Mouse (Mus musculus) hindbrain, embryonic 13.5 days (tissue): ENCODE results near the gene Igsf11. TPM values are rescaled to one million over a fixed set of nuclear protein-coding genes. Genes with fewer than 3 reads are reported as not detected.

ENCODE experiments used
- ATAC-seq: fragments of 200-750 bp; cut with Nextera tagmentation; 2 replicates; pipeline ENCODE4 v1.8.0; 2017; ENCODE audit warnings: moderate TSS enrichment; ENCODE audit not compliant: low FRiP score
- H3K27ac ChIP-seq: fragments of 300-500 bp; sonication (generic); 2 replicates; pipeline ENCODE4 v1.5.1; 2015; ENCODE audit warnings: inconsistent platforms, mild to moderate bottlenecking, moderate library complexity
- H3K27me3 ChIP-seq: fragments of 300-500 bp; sonication (generic); 2 replicates; pipeline ENCODE4 v1.6.1; 2015; ENCODE audit warnings: mild to moderate bottlenecking, inconsistent platforms
- H3K36me3 ChIP-seq: fragments of 300-500 bp; sonication (generic); 2 replicates; pipeline ENCODE4 v1.6.1; 2015; ENCODE audit warnings: mild to moderate bottlenecking, inconsistent platforms
- H3K4me1 ChIP-seq: fragments of 300-500 bp; sonication (generic); replicated peaks from 2 replicates; pipeline ENCODE4 v1.6.1; 2015; ENCODE audit warnings: inconsistent platforms
- H3K4me2 ChIP-seq: fragments of 300-500 bp; sonication (generic); 2 replicates; pipeline ENCODE4 v1.6.1; 2015; ENCODE audit warnings: inconsistent platforms, mild to moderate bottlenecking, moderate library complexity
- H3K4me3 ChIP-seq: fragments of 300-500 bp; sonication (generic); 2 replicates; pipeline ENCODE4 v1.5.1; 2015; ENCODE audit warnings: mild to moderate bottlenecking, inconsistent platforms
- H3K9ac ChIP-seq: fragments of 300-500 bp; sonication (generic); 2 replicates; pipeline ENCODE4 v1.6.1; 2015; ENCODE audit warnings: mild to moderate bottlenecking, inconsistent platforms
- H3K9me3 ChIP-seq: fragments of 300-500 bp; sonication (generic); 2 replicates; pipeline ENCODE4 v1.6.1; 2016; ENCODE audit warnings: inconsistent platforms
- WGBS: fragments of 180-500 bp; shearing (Covaris S2); methylation state at CpG from one replicate; pipeline ENCODE4 v1.1.7; 2015; 5-methylcytosine and 5-hydroxymethylcytosine counted together
- polyA plus RNA-seq: library from polyadenylated mRNA; unstranded; fragments of >200 nt; fragmentation: Nextera tagmentation; extraction: Ambion mirVana; gene quantifications from 2 replicates; pipeline ENCODE4 v1.2.1, GENCODE M21; 2015

Igsf11 gene
- polyA plus RNA-seq, 1 experiment from 2014 or later: 4.5 TPM

GRCm38 (mm10) chr16:38943706-38944550 lies 51.5 kb downstream of the Igsf11 start:
- Histone ChIP-seq H3K4me2 (no peak overlapping the region), H3K27me3 (no peaks in the 10 kb centered on the region), H3K9ac (0 out of 2 replicates have a peak overlapping the region, but pooled peaks have one; percentile 39), H3K27ac (peak overlapping the region; percentile 48; the same call in 1 of the 2 replicates), H3K36me3 (no peaks in the 10 kb centered on the region), H3K9me3 (no peaks in the 10 kb centered on the region), H3K4me1 (peaks cover 59% of the 10 kb centered on the region), H3K4me3 (no peak overlapping the region)
- no peak for ATAC-seq
- WGBS: 34% methylated on average over 5 of the region's 5 CpGs

DNA sequence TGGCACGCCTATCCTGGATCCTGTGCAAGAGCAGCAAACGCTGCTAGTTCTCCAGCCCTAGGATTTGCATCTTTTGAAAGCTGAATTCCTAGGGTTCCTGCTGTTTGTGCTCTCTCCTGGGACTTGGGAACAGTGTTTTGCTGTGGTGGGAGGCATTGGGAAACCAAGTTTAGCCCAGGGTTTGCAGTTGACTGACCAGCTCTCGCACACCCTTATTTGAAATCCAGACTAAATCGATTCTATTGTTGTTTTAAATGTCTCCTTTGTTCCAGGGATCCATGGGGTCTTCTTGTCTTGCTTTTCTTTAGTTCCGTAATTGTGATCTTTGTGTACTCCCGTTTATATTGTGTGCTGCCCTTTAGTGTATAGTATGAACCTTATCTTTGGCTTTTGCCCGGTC lies 52.6 kb downstream of the Igsf11 start:
- Histone ChIP-seq H3K4me1 (peaks cover 55% of the 10 kb centered on the region), H3K4me2 (0 out of 2 replicates have a peak overlapping the region, but pooled peaks have one; percentile 6), H3K27ac (peak overlapping the region; percentile 67), H3K9ac (no peak overlapping the region), H3K27me3 (no peaks in the 10 kb centered on the region), H3K4me3 (no peak overlapping the region), H3K36me3 (no peaks in the 10 kb centered on the region), H3K9me3 (no peaks in the 10 kb centered on the region)
- 27% methylated on average over 7 of the region's 7 CpGs for WGBS
- ATAC-seq: no peak

- H3K27ac ChIP-seq: peak overlapping the region; percentile 67
- peaks cover 51% of the 10 kb centered on the region for H3K4me1 ChIP-seq
- H3K9me3 ChIP-seq: no peaks in the 10 kb centered on the region
- 0 out of 2 replicates have a peak overlapping the region, but pooled peaks have one; percentile 6 for H3K4me2 ChIP-seq
- H3K27me3 ChIP-seq: no peaks in the 10 kb centered on the region
- H3K36me3 ChIP-seq: no peaks in the 10 kb centered on the region
- H3K9ac ChIP-seq: no peak overlapping the region
- ATAC-seq: 0 out of 2 replicates have a peak, but pooled peaks have one; percentile 8
- 41% methylated on average over 10 of the region's 10 CpGs for WGBS
- no peak overlapping the region for H3K4me3 ChIP-seq
Observed at GRCm38 (mm10) chr16:38945581-38945981, 53.1 kb downstream of the Igsf11 start.

GRCm38 (mm10) chr16:38946453-38946852 lies 54.0 kb downstream of the Igsf11 start:
- Histone ChIP-seq H3K27me3 (no peaks in the 10 kb centered on the region), H3K4me2 (no peak overlapping the region), H3K9ac (no peak overlapping the region), H3K9me3 (no peaks in the 10 kb centered on the region), H3K36me3 (no peaks in the 10 kb centered on the region), H3K27ac (peak overlapping the region; percentile 40; the same call in 1 of the 2 replicates), H3K4me3 (no peak overlapping the region), H3K4me1 (peaks cover 50% of the 10 kb centered on the region)
- 0 out of 2 replicates have a peak, but pooled peaks have one; percentile 17 for ATAC-seq
- WGBS: 37% methylated on average over 7 of the region's 7 CpGs

- peak; percentile 67; the same call in 1 of the 2 replicates for ATAC-seq
- Histone ChIP-seq H3K27ac (peak overlapping the region; percentile 55; the same call in 1 of the 2 replicates), H3K9me3 (no peaks in the 10 kb centered on the region), H3K4me1 (peaks cover 50% of the 10 kb centered on the region), H3K27me3 (no peaks in the 10 kb centered on the region), H3K36me3 (no peaks in the 10 kb centered on the region), H3K4me3 (no peak overlapping the region), H3K9ac (no peak overlapping the region), H3K4me2 (no peak overlapping the region)
- 33% methylated on average over 7 of the region's 7 CpGs for WGBS
Observed at GRCm38 (mm10) chr16:38947141-38947879, 54.8 kb downstream of the Igsf11 start.

- Histone ChIP-seq H3K36me3 (no peaks in the 10 kb centered on the region), H3K4me3 (no peak overlapping the region), H3K27me3 (no peaks in the 10 kb centered on the region), H3K9me3 (no peaks in the 10 kb centered on the region), H3K4me2 (no peak overlapping the region), H3K27ac (no peak overlapping the region), H3K4me1 (peaks cover 47% of the 10 kb centered on the region), H3K9ac (no peak overlapping the region)
- 34% methylated on average over 5 of the region's 5 CpGs for WGBS
- ATAC-seq: no peak
Observed at GRCm38 (mm10) chr16:38948441-38948840, 56.0 kb downstream of the Igsf11 start.

DNA sequence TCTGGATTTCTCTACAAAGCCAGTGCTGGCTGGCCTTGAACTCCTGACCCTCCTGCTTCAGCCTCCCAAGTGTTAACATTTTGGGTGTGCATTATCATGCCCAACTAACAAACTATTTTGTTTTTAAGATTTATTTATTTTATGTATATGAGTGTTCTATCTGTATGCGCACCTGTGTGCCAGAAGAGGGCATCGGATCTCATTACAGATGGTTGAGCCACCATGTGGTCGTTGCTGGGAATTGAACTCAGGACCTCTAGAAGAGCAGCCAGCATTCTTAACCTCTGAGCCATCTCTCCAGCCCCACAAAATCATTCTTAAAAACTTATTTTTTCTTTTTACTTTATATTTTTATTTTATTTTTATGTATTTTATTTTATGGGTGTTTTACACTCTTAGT lies 60.4 kb downstream of the Igsf11 start:
- H3K27me3 ChIP-seq: no peaks in the 10 kb centered on the region
- no peak overlapping the region for H3K9ac ChIP-seq
- no peak for ATAC-seq
- no peaks in the 10 kb centered on the region for H3K9me3 ChIP-seq
- WGBS: 93% methylated on average over 3 of the region's 3 CpGs
- H3K27ac ChIP-seq: no peak overlapping the region
- H3K36me3 ChIP-seq: no peaks in the 10 kb centered on the region
- no peak overlapping the region for H3K4me3 ChIP-seq
- H3K4me1 ChIP-seq: peaks cover 16% of the 10 kb centered on the region
- no peak overlapping the region for H3K4me2 ChIP-seq

DNA sequence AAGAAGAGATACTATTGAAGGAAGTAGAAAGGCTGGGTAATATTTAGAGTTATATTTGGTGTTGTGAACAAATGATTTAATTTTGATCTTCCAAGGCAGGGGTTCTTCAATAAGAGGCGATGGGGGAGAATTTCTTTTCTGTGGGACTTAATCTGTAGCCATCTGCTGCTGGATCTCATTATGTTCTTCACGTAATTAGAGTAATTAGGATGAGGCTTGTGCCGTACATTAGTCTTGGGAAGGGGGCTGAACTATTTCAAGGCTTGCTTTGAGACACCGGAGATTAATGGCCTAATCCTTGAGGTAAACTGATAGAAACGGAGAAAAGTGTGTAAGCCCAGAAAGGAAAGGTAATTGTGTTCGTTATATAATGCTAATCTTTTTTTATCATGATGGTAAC lies 61.4 kb downstream of the Igsf11 start:
- Histone ChIP-seq H3K27me3 (no peaks in the 10 kb centered on the region), H3K4me1 (peaks cover 16% of the 10 kb centered on the region), H3K36me3 (no peaks in the 10 kb centered on the region), H3K4me2 (no peak overlapping the region), H3K9ac (no peak overlapping the region), H3K9me3 (no peaks in the 10 kb centered on the region), H3K4me3 (no peak overlapping the region), H3K27ac (no peak overlapping the region)
- ATAC-seq: no peak
- WGBS: 57% methylated on average over 6 of the region's 6 CpGs

DNA sequence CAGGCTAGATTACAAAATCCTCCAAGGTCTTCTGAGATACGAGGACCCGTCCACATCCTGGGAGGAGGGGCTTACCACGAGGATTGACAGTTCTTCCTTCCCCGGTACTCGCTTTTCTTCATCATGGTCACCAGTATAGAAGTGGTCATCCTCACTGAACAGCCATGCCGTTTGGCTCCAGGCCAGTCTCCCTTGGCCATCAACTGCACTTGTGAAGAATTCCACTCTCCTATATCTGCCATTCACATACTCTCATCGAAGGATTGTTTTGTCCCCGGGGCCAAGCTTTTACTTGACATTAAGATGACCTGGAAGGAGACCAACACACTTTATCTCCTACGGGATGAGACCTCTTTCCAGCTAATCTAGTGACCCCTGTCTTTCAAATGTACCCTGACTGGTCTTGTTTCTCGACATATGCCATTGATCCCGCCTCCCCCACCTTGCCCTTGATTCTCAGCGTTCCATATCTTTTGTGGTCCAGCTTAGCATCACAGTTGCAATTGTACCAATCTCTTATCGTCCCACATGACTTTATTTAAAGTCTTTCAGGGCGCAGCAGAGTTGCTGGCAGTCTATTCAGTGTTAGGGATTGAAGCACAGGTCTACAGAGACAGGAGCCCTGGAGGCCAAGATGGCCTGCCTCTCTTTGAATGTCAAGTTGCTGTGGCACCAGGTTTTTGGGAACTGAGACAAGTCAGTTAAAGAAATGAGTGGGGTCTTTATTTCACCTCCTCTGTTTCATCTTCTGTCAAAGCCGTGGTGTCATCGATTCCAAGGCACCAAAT lies 62.2 kb downstream of the Igsf11 start:
- no peak overlapping the region for H3K4me2 ChIP-seq
- 83% methylated on average over 16 of the region's 16 CpGs for WGBS

DNA sequence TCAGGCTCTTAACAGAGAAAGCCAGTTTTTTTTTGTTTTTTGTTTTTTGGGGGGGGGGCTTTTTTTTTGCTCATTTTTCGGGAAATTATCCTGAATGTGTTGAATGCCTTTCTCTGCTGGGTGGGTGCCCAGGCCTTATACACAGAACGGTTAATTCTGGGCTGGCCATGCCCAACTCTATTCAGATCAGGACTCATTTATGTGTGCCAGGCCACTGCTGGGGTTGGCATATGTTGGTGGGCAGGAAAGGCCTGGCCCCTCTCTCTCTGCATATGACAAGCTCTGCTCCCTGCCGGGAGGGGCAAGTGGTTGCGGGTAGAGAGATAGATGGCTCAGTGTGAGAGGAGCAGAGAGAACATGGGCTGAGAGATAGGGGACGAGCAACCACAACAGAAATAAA lies 62.8 kb downstream of the Igsf11 start:
- Histone ChIP-seq H3K4me1 (peaks cover 20% of the 10 kb centered on the region), H3K27me3 (no peaks in the 10 kb centered on the region), H3K36me3 (no peaks in the 10 kb centered on the region), H3K27ac (0 out of 2 replicates have a peak overlapping the region, but pooled peaks have one; percentile 6), H3K4me2 (no peak overlapping the region), H3K9me3 (no peaks in the 10 kb centered on the region), H3K9ac (no peak overlapping the region), H3K4me3 (no peak overlapping the region)
- 74% methylated on average over 5 of the region's 5 CpGs for WGBS
- peak; percentile 85 for ATAC-seq

More for the DNA sequence above, 62.2 kb downstream of the Igsf11 start:
- Histone ChIP-seq H3K4me3 (no peak overlapping the region), H3K27me3 (no peaks in the 10 kb centered on the region), H3K9me3 (no peaks in the 10 kb centered on the region), H3K4me1 (peaks cover 20% of the 10 kb centered on the region), H3K36me3 (no peaks in the 10 kb centered on the region), H3K9ac (no peak overlapping the region), H3K27ac (0 out of 2 replicates have a peak overlapping the region, but pooled peaks have one; percentile 52)
- ATAC-seq: peak; percentile 52; the same call in 1 of the 2 replicates

DNA sequence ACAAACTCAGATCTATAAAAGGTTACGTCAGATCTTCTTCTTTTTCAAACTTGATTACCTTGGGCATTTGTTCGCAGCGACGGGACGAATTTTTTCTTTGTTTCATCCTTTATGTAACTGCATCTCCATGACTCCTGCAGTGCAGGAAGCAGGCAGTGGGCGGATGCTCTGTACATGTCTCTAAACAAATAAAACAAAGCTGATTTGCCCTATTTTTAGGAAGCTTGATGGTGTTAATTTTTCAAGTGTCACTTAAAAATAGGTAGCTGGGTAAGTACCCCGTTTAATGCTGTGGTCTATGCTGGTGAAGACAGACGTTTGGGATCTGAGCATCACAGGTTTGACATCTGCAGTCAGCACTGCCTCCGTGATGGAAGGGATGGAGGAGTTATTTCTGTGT lies 66.3 kb downstream of the Igsf11 start:
- Histone ChIP-seq H3K4me2 (no peak overlapping the region), H3K27ac (no peak overlapping the region), H3K27me3 (no peaks in the 10 kb centered on the region), H3K4me3 (no peak overlapping the region), H3K36me3 (no peaks in the 10 kb centered on the region), H3K9ac (no peak overlapping the region), H3K4me1 (peaks cover 16% of the 10 kb centered on the region), H3K9me3 (no peaks in the 10 kb centered on the region)
- WGBS: 67% methylated on average over 9 of the region's 9 CpGs
- no peak for ATAC-seq

DNA sequence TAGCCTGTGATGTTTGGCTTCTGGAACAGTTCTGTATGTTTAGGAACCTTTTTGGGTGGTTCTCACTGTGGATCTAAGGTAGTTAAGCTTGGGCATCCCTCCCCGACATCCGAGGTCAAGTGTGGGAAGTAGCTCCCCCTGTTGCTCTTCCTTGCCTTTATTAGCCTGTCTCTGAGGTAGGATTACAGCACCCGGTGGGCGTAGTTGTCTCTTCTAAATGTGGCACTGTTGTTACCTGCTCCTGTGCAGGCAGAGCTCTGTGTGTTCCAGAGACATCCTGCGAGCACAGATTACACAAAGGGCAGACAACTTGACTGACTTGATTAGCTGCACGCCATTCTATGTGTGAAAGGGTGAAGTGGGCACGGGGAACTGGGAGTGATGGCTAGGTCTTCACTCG lies 68.1 kb downstream of the Igsf11 start:
- no peaks in the 10 kb centered on the region for H3K36me3 ChIP-seq
- H3K4me3 ChIP-seq: no peak overlapping the region
- H3K4me1 ChIP-seq: peaks cover 9% of the 10 kb centered on the region
- no peak overlapping the region for H3K9ac ChIP-seq
- WGBS: 75% methylated on average over 8 of the region's 8 CpGs
- no peak overlapping the region for H3K27ac ChIP-seq
- no peak for ATAC-seq
- H3K4me2 ChIP-seq: no peak overlapping the region
- no peaks in the 10 kb centered on the region for H3K9me3 ChIP-seq
- no peaks in the 10 kb centered on the region for H3K27me3 ChIP-seq
